Mouse (Mus musculus) hindbrain, embryonic 11.5 days (tissue): ENCODE measurements around the gene Osbpl9. TPM values are rescaled to one million over a fixed set of nuclear protein-coding genes. Genes with fewer than 3 reads are reported as not detected.

Source experiments
- ATAC-seq: fragments of 200-750 bp; cut with Nextera tagmentation; 2 replicates; pipeline ENCODE4 v1.8.0; 2017; ENCODE audit warnings: mild to moderate bottlenecking, moderate TSS enrichment, moderate library complexity; ENCODE audit not compliant: low FRiP score
- DNase-seq: peaks from one replicate; pipeline ENCODE4 v3.0.0-alpha.2; 2015; ENCODE audit warnings: low spot score
- H3K27ac ChIP-seq: fragments of 300-500 bp; sonication (generic); 2 replicates; pipeline ENCODE4 v1.5.1; 2014; ENCODE audit warnings: mild to moderate bottlenecking, low read depth, low read length
- H3K27me3 ChIP-seq: fragments of 300-500 bp; sonication (generic); 2 replicates; pipeline ENCODE4 v1.6.1; 2014; ENCODE audit warnings: mild to moderate bottlenecking, low read length, moderate library complexity, mixed read lengths; ENCODE audit not compliant: control insufficient read depth, insufficient read depth
- H3K36me3 ChIP-seq: fragments of 300-500 bp; sonication (generic); 2 replicates; pipeline ENCODE4 v1.6.1; 2014; ENCODE audit warnings: mild to moderate bottlenecking, low read length, moderate library complexity, mixed read lengths; ENCODE audit not compliant: control insufficient read depth, insufficient read depth
- H3K4me1 ChIP-seq: fragments of 300-500 bp; sonication (generic); replicated peaks from 2 replicates; pipeline ENCODE4 v1.6.1; 2014; ENCODE audit warnings: low read length, mixed read lengths; ENCODE audit not compliant: control insufficient read depth, insufficient read depth
- H3K4me2 ChIP-seq: fragments of 300-500 bp; sonication (generic); replicated peaks from 2 replicates; pipeline ENCODE4 v1.6.1; 2014; ENCODE audit warnings: mild to moderate bottlenecking, low read depth, low read length
- H3K4me3 ChIP-seq: fragments of 300-500 bp; sonication (generic); 2 replicates; pipeline ENCODE4 v1.5.1; 2014; ENCODE audit warnings: low read depth, low read length
- H3K9ac ChIP-seq: fragments of 300-500 bp; sonication (generic); 2 replicates; pipeline ENCODE4 v1.6.1; 2014; ENCODE audit warnings: low read depth, low read length
- H3K9me3 ChIP-seq: fragments of 300-500 bp; sonication (generic); 2 replicates; pipeline ENCODE4 v1.6.1; 2016; ENCODE audit warnings: low read length; ENCODE audit not compliant: control insufficient read depth
- WGBS: fragments of 180-500 bp; shearing (Covaris S2); extraction: QIAGEN DNeasy Blood & Tissue Kit; methylation state at CpG from one replicate; pipeline ENCODE4 v1.1.7; 2014; 5-methylcytosine and 5-hydroxymethylcytosine counted together
- polyA plus RNA-seq: library from polyadenylated mRNA; unstranded; fragments of >200 nt; fragmentation: Nextera tagmentation; extraction: Ambion mirVana; gene quantifications from 2 replicates; pipeline ENCODE4 v1.2.1, GENCODE M21; 2014

The Osbpl9 gene
- 77.3 and 84.3 TPM in 2 replicates for polyA plus RNA-seq

DNA sequence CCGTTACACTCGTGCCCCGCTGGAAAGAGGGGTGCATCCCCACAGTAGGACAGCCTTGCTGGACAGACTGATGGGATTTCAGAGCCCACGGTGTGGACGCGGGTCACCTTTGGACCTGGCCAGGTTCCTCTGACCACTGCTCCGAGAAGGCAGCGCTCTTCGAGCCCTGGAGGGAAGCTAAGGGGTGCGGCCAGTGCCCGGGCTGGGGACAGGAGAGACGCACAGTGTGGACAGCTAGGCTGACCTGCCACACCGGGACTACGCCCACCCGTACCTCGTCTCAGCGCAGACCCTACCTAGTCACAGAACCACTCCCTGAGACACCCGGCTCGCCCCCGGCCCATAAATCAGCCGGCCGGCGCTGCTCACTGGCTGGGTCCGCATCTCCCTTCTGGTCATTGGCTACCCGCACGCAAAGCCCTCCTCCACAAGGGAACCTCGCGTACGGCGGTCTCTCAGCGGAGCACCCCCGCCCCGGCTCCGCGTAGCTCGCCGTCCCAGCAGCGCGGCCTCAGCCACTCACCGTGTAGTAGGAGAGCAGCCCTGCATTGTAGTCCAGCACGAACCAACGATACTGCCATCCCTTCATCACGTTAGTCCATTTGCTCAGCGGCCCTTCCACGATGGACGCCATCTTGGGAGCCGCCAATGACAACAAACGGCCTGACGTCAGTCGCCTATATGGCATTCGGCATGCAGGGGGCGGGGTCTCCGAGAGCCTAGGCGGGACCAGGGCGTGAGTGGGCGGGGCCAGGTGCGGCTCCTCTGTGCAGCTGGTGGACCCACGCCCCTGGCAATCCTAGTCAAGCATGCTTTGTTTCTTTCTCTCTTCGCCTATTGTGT is at the start of gene Osbpl9:
Gene Osbpl9, minus strand, starts transcription at position 691 of the 843 bp plus-strand sequence.
- ATAC-seq (peak; percentile 99), DNase-seq (peak; percentile 99)
- Histone ChIP-seq H3K4me1 (no peaks in the 10 kb centered on the region), H3K27me3 (no peaks in the 10 kb centered on the region), H3K9ac (peak within 1 kb of the TSS; percentile 69), H3K4me2 (peak within 1 kb of the TSS; percentile 90), H3K27ac (peak within 1 kb of the TSS; percentile 90), H3K9me3 (no peaks in the 10 kb centered on the region), H3K4me3 (peak within 1 kb of the TSS; percentile 71), H3K36me3 (no peaks in the 10 kb centered on the region)
- under 1% methylated on average over 59 of the region's 59 CpGs for WGBS

GRCm38 (mm10) chr4:109251605-109252004 is 49.5 kb upstream of the Osbpl9 start:
- no peaks in the 10 kb centered on the region for H3K4me1 ChIP-seq
- no peaks in the 10 kb centered on the region for H3K9me3 ChIP-seq
- no peak overlapping the region for H3K9ac ChIP-seq
- H3K36me3 ChIP-seq: no peaks in the 10 kb centered on the region
- 46% methylated on average over 3 of the region's 3 CpGs for WGBS
- ATAC-seq (no peak), DNase-seq (peak; percentile 34)
- H3K4me3 ChIP-seq: no peak overlapping the region
- no peak overlapping the region for H3K4me2 ChIP-seq
- no peak overlapping the region for H3K27ac ChIP-seq
- no peaks in the 10 kb centered on the region for H3K27me3 ChIP-seq

- ATAC-seq (no peak), DNase-seq (no peak)
- WGBS: 83% methylated on average over 6 of the region's 6 CpGs
- Histone ChIP-seq H3K36me3 (no peaks in the 10 kb centered on the region), H3K4me3 (no peak overlapping the region), H3K9ac (no peak overlapping the region), H3K27ac (no peak overlapping the region), H3K4me2 (no peak overlapping the region), H3K4me1 (no peaks in the 10 kb centered on the region), H3K9me3 (no peaks in the 10 kb centered on the region), H3K27me3 (no peaks in the 10 kb centered on the region)
Measured at GRCm38 (mm10) chr4:109245016-109245620, 43.0 kb upstream of the Osbpl9 start.

- H3K4me2 ChIP-seq: no peak overlapping the region
- WGBS: 90% methylated on average over 7 of the region's 7 CpGs
- H3K36me3 ChIP-seq: no peaks in the 10 kb centered on the region
- H3K9me3 ChIP-seq: no peaks in the 10 kb centered on the region
- no peak overlapping the region for H3K27ac ChIP-seq
- no peaks in the 10 kb centered on the region for H3K27me3 ChIP-seq
- DNase-seq (no peak), ATAC-seq (no peak)
- no peaks in the 10 kb centered on the region for H3K4me1 ChIP-seq
- H3K4me3 ChIP-seq: no peak overlapping the region
- no peak overlapping the region for H3K9ac ChIP-seq
Measured at GRCm38 (mm10) chr4:109244506-109244905, 42.4 kb upstream of the Osbpl9 start.

- H3K9ac ChIP-seq: no peak overlapping the region
- DNase-seq: no peak
- H3K4me2 ChIP-seq: no peak overlapping the region
- H3K9me3 ChIP-seq: no peaks in the 10 kb centered on the region
- no peak overlapping the region for H3K4me3 ChIP-seq
- H3K4me1 ChIP-seq: no peaks in the 10 kb centered on the region
- WGBS: 77% methylated on average over 4 of the region's 4 CpGs
- no peaks in the 10 kb centered on the region for H3K27me3 ChIP-seq
- ATAC-seq: no peak
- H3K36me3 ChIP-seq: no peaks in the 10 kb centered on the region
- no peak overlapping the region for H3K27ac ChIP-seq
Measured at GRCm38 (mm10) chr4:109241934-109242333, 39.9 kb upstream of the Osbpl9 start.

DNA sequence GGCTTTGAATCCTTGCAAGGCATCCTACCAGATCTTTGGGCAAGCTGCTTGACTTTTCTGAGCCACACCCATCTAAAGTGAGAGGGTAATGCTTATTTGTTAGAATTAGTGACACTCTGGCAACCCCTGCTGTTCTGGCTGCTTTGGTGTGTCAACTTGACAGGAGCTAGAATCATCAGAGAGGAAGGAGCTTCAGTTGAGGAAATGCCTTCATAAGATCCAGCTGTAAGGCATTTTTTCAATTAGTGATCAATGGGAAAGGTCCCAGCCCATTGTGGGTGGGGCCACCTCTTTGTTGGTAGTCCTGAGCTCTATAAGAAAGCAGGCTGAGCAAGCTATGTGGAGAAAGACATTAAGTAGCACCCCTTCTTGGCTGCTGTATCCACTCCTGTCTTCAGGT is 39.1 kb upstream of the Osbpl9 start:
- H3K27ac ChIP-seq: no peak overlapping the region
- H3K4me2 ChIP-seq: no peak overlapping the region
- no peak for ATAC-seq
- H3K36me3 ChIP-seq: no peaks in the 10 kb centered on the region
- H3K4me1 ChIP-seq: no peaks in the 10 kb centered on the region
- no peaks in the 10 kb centered on the region for H3K27me3 ChIP-seq
- H3K9me3 ChIP-seq: no peaks in the 10 kb centered on the region
- no peak overlapping the region for H3K9ac ChIP-seq
- peak; percentile 11 for DNase-seq
- no peak overlapping the region for H3K4me3 ChIP-seq

- H3K27me3 ChIP-seq: no peaks in the 10 kb centered on the region
- ATAC-seq (no peak), DNase-seq (no peak)
- H3K4me1 ChIP-seq: no peaks in the 10 kb centered on the region
- H3K9me3 ChIP-seq: no peaks in the 10 kb centered on the region
- H3K4me2 ChIP-seq: no peak overlapping the region
- no peak overlapping the region for H3K9ac ChIP-seq
- no peak overlapping the region for H3K4me3 ChIP-seq
- H3K27ac ChIP-seq: no peak overlapping the region
- no peaks in the 10 kb centered on the region for H3K36me3 ChIP-seq
- WGBS: 84% methylated on average over 24 of the region's 24 CpGs
Measured at GRCm38 (mm10) chr4:109238428-109239268, 36.6 kb upstream of the Osbpl9 start.

- Histone ChIP-seq H3K9ac (no peak overlapping the region), H3K27me3 (no peaks in the 10 kb centered on the region), H3K4me3 (no peak overlapping the region), H3K4me1 (no peaks in the 10 kb centered on the region), H3K36me3 (no peaks in the 10 kb centered on the region), H3K27ac (peak overlapping the region; percentile 51; the same call in 1 of the 2 replicates), H3K4me2 (no peak overlapping the region), H3K9me3 (no peaks in the 10 kb centered on the region)
- DNase-seq: no peak
- WGBS: 71% methylated on average over 7 of the region's 7 CpGs
- no peak; the same call in 1 of the 2 replicates for ATAC-seq
Measured at GRCm38 (mm10) chr4:109236186-109236879, 34.3 kb upstream of the Osbpl9 start.
